ENCODE assay signal across 8 mouse cellular contexts in genomic region chr11:88954803-88955202, GRCm38 (mm10). TPM values are rescaled to one million over a fixed set of nuclear protein-coding genes. Genes with fewer than 3 reads are reported as not detected.
A peak's percentile ranks its signal among the peaks of the same experiment; 100 is the strongest.
DNase-seq lines count a peak whose midpoint lies in the region; ATAC-seq and TF ChIP-seq lines count a peak whose summit lies in the region.

No protein-coding gene starts in this region.

- no peaks in the 10 kb centered on the region for H3K4me1 ChIP-seq in heart, adult 2 months (ENCODE audit: control insufficient read depth, insufficient read depth, low read length)
- H3K4me1 ChIP-seq in forebrain, embryonic 12.5 days, result peaks cover 11% of the 10 kb centered on the region
- H3K4me1 ChIP-seq in stomach, postnatal 0 days (replicated peaks; ENCODE audit: control insufficient read depth, insufficient read depth), result no peaks in the 10 kb centered on the region

- H3K9ac ChIP-seq in heart, adult 2 months (ENCODE audit: low read depth, low read length), result peak overlapping the region; percentile 50; the same call in 1 of the 2 replicates
- peak overlapping the region; percentile 61 for H3K9ac ChIP-seq in forebrain, embryonic 12.5 days
- peak overlapping the region; percentile 54 for H3K9ac ChIP-seq in stomach, postnatal 0 days (ENCODE audit: low read length)

- TF ChIP-seq CTCF in heart, adult 2 months (IDR thresholded peaks at IDR 0.05), result no peak
- no peak for TF ChIP-seq CTCF in stomach, postnatal 0 days (IDR thresholded peaks at IDR 0.05; ENCODE audit: low read depth)

- TF ChIP-seq POLR2A in heart, adult 2 months (IDR thresholded peaks at IDR 0.05; ENCODE audit: insufficient read depth, low read depth, low read length), result no peak

- H3K9me3 ChIP-seq in forebrain, embryonic 12.5 days, result no peaks in the 10 kb centered on the region
- no peaks in the 10 kb centered on the region for H3K9me3 ChIP-seq in stomach, postnatal 0 days (ENCODE audit: control insufficient read depth, low read length)

- H3K36me3 ChIP-seq in heart, adult 2 months (ENCODE audit: control insufficient read depth, insufficient read depth, low read length), result no peaks in the 10 kb centered on the region
- H3K36me3 ChIP-seq in forebrain, embryonic 12.5 days (replicated peaks), result peaks cover 15% of the 10 kb centered on the region; the same call in 1 of the 2 replicates
- peaks cover 5% of the 10 kb centered on the region; the same call in 1 of the 2 replicates for H3K36me3 ChIP-seq in macrophage (ENCODE audit: inconsistent target)
- 0 out of 2 replicates have a peak, but pooled peaks cover 2% of the 10 kb centered on the region for H3K36me3 ChIP-seq in stomach, postnatal 0 days (ENCODE audit: control insufficient read depth, insufficient read depth, low read length)

- ATAC-seq in forebrain, embryonic 12.5 days (ENCODE audit: low FRiP score), result peak; percentile 60
- ATAC-seq in stomach, postnatal 0 days (ENCODE audit: low FRiP score, low TSS enrichment), result peak; percentile 53; the same call in 1 of the 2 replicates

- TF ChIP-seq EP300 in heart, adult 2 months (IDR thresholded peaks at IDR 0.05; ENCODE audit: insufficient read depth, low read depth, low read length), result no peak
- TF ChIP-seq EP300 in stomach, postnatal 0 days (optimal IDR thresholded peaks at IDR 0.05), result no peak

- peak overlapping the region; percentile 63 for H3K4me3 ChIP-seq in heart, adult 2 months
- H3K4me3 ChIP-seq in forebrain, embryonic 12.5 days (replicated peaks), result peak overlapping the region; percentile 53
- peak overlapping the region; percentile 72 for H3K4me3 ChIP-seq in macrophage (ENCODE audit: inconsistent target)
- peak overlapping the region; percentile 52 for H3K4me3 ChIP-seq in stomach, postnatal 0 days (ENCODE audit: low read depth, low read length)

- peak overlapping the region; percentile 66 for H3K27ac ChIP-seq in heart, adult 2 months
- peak overlapping the region; percentile 42; the same call in 1 of the 2 replicates for H3K27ac ChIP-seq in forebrain, embryonic 12.5 days
- peak overlapping the region; percentile 90 for H3K27ac ChIP-seq in macrophage
- peak overlapping the region; percentile 81 for H3K27ac ChIP-seq in stomach, postnatal 0 days (replicated peaks)

- no peaks in the 10 kb centered on the region for H3K27me3 ChIP-seq in heart, adult 2 months (ENCODE audit: control insufficient read depth, insufficient read depth, low read length)
- no peaks in the 10 kb centered on the region for H3K27me3 ChIP-seq in forebrain, embryonic 12.5 days
- H3K27me3 ChIP-seq in stomach, postnatal 0 days (ENCODE audit: control insufficient read depth, insufficient read depth, low read length), result no peaks in the 10 kb centered on the region

- 2% methylated on average over 4 of the region's 4 CpGs for WGBS in heart, adult 2 months
- 2% methylated on average over 4 of the region's 4 CpGs for WGBS in forebrain, embryonic 12.5 days
- WGBS in macrophage (ENCODE audit: missing documents), result 2% methylated on average over 4 of the region's 4 CpGs
- under 1% methylated on average over 4 of the region's 4 CpGs for WGBS in stomach, postnatal 0 days

- H3K79me2 ChIP-seq in heart, adult 2 months (replicated peaks; ENCODE audit: control insufficient read depth, insufficient read depth, low read length), result no peaks in the 10 kb centered on the region
- peaks cover 53% of the 10 kb centered on the region for H3K79me2 ChIP-seq in macrophage (ENCODE audit: inconsistent target)

- intact Hi-C loops in heart, adult 2 months (cut with DNase I), result loop anchor here (1.0 to 10.0 kb wide), 4 partner anchors 46 to 970 kb away; partner anchors contain the start of gene Dynll2

- peak in 1 of 2 experiments; percentile 11 for DNase-seq in heart, adult 2 months
- no peak for DNase-seq in heart, postnatal 4 days
- DNase-seq in ZHBTc4 (ENCODE audit: low read depth, low spot score), result peak; percentile 63
- DNase-seq in kidney, adult 9 months, result peak; percentile 65
- DNase-seq in stomach, postnatal 0 days (ENCODE audit: low spot score), result no peak
- no peak for DNase-seq in cerebellum, adult 9-10 months

- H3K4me2 ChIP-seq in forebrain, embryonic 12.5 days, result peak overlapping the region; percentile 55
- H3K4me2 ChIP-seq in stomach, postnatal 0 days (replicated peaks; ENCODE audit: low read depth), result peak overlapping the region; percentile 58

RNA-seq across cellular contexts. Expression of gene Scpep1, which starts 0.5 kb away (rescaled TPM):
- total RNA-seq in heart, adult 2 months (2021), result 10 to 100 TPM; 15.3 to 16.3 TPM
- 11.1 and 13.5 TPM in 2 replicates for polyA plus RNA-seq in heart, adult 2 months (2012; rRNA removed)
- 10 to 100 TPM; 38.7 to 39.6 TPM for total RNA-seq in heart, postnatal 4 days (2021)
- polyA plus RNA-seq in forebrain, embryonic 12.5 days (2016; fragmentation: Nextera tagmentation; extraction: Ambion mirVana), result 47.3 and 49.7 TPM in 2 replicates
- 100 to 1,000 TPM in 11 of 26 experiments, 10 to 100 TPM in 15; 63.8 to 196 (median 95.8) TPM for total RNA-seq in macrophage (2018; cell fraction: chromatin; rRNA removed)
- total RNA-seq in macrophage (2018; cell fraction: cytosol; rRNA removed), result 100 to 1,000 TPM; 375 to 645 (median 470) TPM
- total RNA-seq in macrophage (2018; cell fraction: nucleus; rRNA removed), result 100 to 1,000 TPM; 156 to 532 (median 386) TPM
- polyA plus RNA-seq in macrophage (2018), result 284 to 556 TPM (median 477 TPM) in 3 replicates
- 67.2 and 67.8 TPM in 2 replicates for polyA plus RNA-seq in stomach, postnatal 0 days (2015; fragmentation: Nextera tagmentation; extraction: Ambion mirVana)

RNA-seq across cellular contexts. Expression of gene Elobl, which starts 11.9 kb away (rescaled TPM):
- not detected for total RNA-seq in heart, adult 2 months (2021)
- 0.56 TPM in 1 of 2 replicates, not detected in the other for polyA plus RNA-seq in heart, adult 2 months (2012; rRNA removed)
- not detected for total RNA-seq in heart, postnatal 4 days (2021)
- polyA plus RNA-seq in forebrain, embryonic 12.5 days (2016; fragmentation: Nextera tagmentation; extraction: Ambion mirVana), result not detected in 2 replicates
- not detected for total RNA-seq in macrophage (2018; cell fraction: chromatin; rRNA removed)
- total RNA-seq in macrophage (2018; cell fraction: cytosol; rRNA removed), result under 1 TPM in 1 of 26 experiments, not detected in 25; 0.29 TPM
- not detected for total RNA-seq in macrophage (2018; cell fraction: nucleus; rRNA removed)
- not detected in 3 replicates for polyA plus RNA-seq in macrophage (2018)
- not detected in 2 replicates for polyA plus RNA-seq in stomach, postnatal 0 days (2015; fragmentation: Nextera tagmentation; extraction: Ambion mirVana)

RNA-seq across cellular contexts. Expression of gene Coil, which starts 15.2 kb away (rescaled TPM):
- 1 to 10 TPM; 4.8 TPM for total RNA-seq in heart, adult 2 months (2021)
- polyA plus RNA-seq in heart, adult 2 months (2012; rRNA removed), result 2.8 and 4.7 TPM in 2 replicates
- 1 to 10 TPM; 7.6 to 9.0 TPM for total RNA-seq in heart, postnatal 4 days (2021)
- 30.3 and 31.5 TPM in 2 replicates for polyA plus RNA-seq in forebrain, embryonic 12.5 days (2016; fragmentation: Nextera tagmentation; extraction: Ambion mirVana)
- 10 to 100 TPM in 11 of 26 experiments, 1 to 10 TPM in 15; 2.7 to 18.4 (median 8.4) TPM for total RNA-seq in macrophage (2018; cell fraction: chromatin; rRNA removed)
- total RNA-seq in macrophage (2018; cell fraction: cytosol; rRNA removed), result 1 to 10 TPM; 2.5 to 7.7 (median 5.8) TPM
- 10 to 100 TPM in 1 of 26 experiments, 1 to 10 TPM in 25; 1.9 to 10.7 (median 5.0) TPM for total RNA-seq in macrophage (2018; cell fraction: nucleus; rRNA removed)
- 5.1 to 8.0 TPM (median 5.6 TPM) in 3 replicates for polyA plus RNA-seq in macrophage (2018)
- polyA plus RNA-seq in stomach, postnatal 0 days (2015; fragmentation: Nextera tagmentation; extraction: Ambion mirVana), result 5.9 and 6.2 TPM in 2 replicates

RNA-seq across cellular contexts. Expression of gene Trim25, which starts 44.4 kb away (rescaled TPM):
- 10 to 100 TPM; 17.7 to 24.3 TPM for total RNA-seq in heart, adult 2 months (2021)
- polyA plus RNA-seq in heart, adult 2 months (2012; rRNA removed), result 13.6 and 14.1 TPM in 2 replicates
- 10 to 100 TPM; 31.3 to 32.8 TPM for total RNA-seq in heart, postnatal 4 days (2021)
- 2.3 and 3.7 TPM in 2 replicates for polyA plus RNA-seq in forebrain, embryonic 12.5 days (2016; fragmentation: Nextera tagmentation; extraction: Ambion mirVana)
- total RNA-seq in macrophage (2018; cell fraction: chromatin; rRNA removed), result 1,000 to 10,000 TPM in 1 of 26 experiments, 100 to 1,000 TPM in 25; 272 to 1,028 (median 411) TPM
- total RNA-seq in macrophage (2018; cell fraction: cytosol; rRNA removed), result 100 to 1,000 TPM; 113 to 207 (median 161) TPM
- total RNA-seq in macrophage (2018; cell fraction: nucleus; rRNA removed), result 100 to 1,000 TPM; 245 to 755 (median 378) TPM
- polyA plus RNA-seq in macrophage (2018), result 66.7 to 127 TPM (median 117 TPM) in 3 replicates
- 28.3 and 29.5 TPM in 2 replicates for polyA plus RNA-seq in stomach, postnatal 0 days (2015; fragmentation: Nextera tagmentation; extraction: Ambion mirVana)

Comparison
In these comparisons a context has a peak if more than half of its experiments do, and no peak if none do; other contexts are left out.
1. DNase-seq: peak in ZHBTc4 (single experiment) and kidney, adult 9 months (single experiment); none in heart, postnatal 4 days (single experiment), stomach, postnatal 0 days (single experiment) and cerebellum, adult 9-10 months (single experiment).
2. Peak in every context shown above with its lines, with median percentiles within 50 percentile points of each other: H3K27ac ChIP-seq, H3K4me3 ChIP-seq and H3K9ac ChIP-seq.